Mouse (Mus musculus): Measurements from ENCODE around the gene Klhl31.
A peak's percentile ranks its signal among the peaks of the same experiment; 100 is the strongest.

Klhl31 gene

GRCm38 (mm10) chr9:77624171-77624570, 12.1 kb upstream of the Klhl31 start:
- DNase-seq = no peak

GRCm38 (mm10) chr9:77628676-77629075, 7.6 kb upstream of the Klhl31 start:
- no peak for DNase-seq

GRCm38 (mm10) chr9:77629708-77630107, 6.6 kb upstream of the Klhl31 start:
- no peak for DNase-seq

- no peak for DNase-seq
Observed at GRCm38 (mm10) chr9:77630764-77631163, 5.5 kb upstream of the Klhl31 start.

- DNase-seq = no peak
Observed at GRCm38 (mm10) chr9:77632432-77632831, 3.9 kb upstream of the Klhl31 start.

- DNase-seq = no peak
Observed at GRCm38 (mm10) chr9:77636003-77636402, 297 bp upstream of the Klhl31 start.

GRCm38 (mm10) chr9:77637357-77637756, 1.1 kb downstream of the Klhl31 start:
- DNase-seq = no peak

GRCm38 (mm10) chr9:77645176-77645575, 8.9 kb downstream of the Klhl31 start:
- DNase-seq = no peak

GRCm38 (mm10) chr9:77651847-77652246, 15.5 kb downstream of the Klhl31 start:
- DNase-seq = no peak

GRCm38 (mm10) chr9:77653907-77654306, 17.6 kb downstream of the Klhl31 start:
- no peak for DNase-seq

- DNase-seq = peak; percentile 26 to 28
Observed at GRCm38 (mm10) chr9:77655181-77655934, 19.1 kb downstream of the Klhl31 start.

- peak; percentile 38 to 44 for DNase-seq
Observed at GRCm38 (mm10) chr9:77655935-77656288, 19.6 kb downstream of the Klhl31 start.

GRCm38 (mm10) chr9:77662917-77663316, 26.6 kb downstream of the Klhl31 start:
- no peak for DNase-seq

- no peak for DNase-seq
Observed at GRCm38 (mm10) chr9:77670095-77670494, 33.8 kb downstream of the Klhl31 start.

- no peak for DNase-seq
Observed at GRCm38 (mm10) chr9:77671004-77671403, 34.7 kb downstream of the Klhl31 start.

GRCm38 (mm10) chr9:77673218-77673617, 36.9 kb downstream of the Klhl31 start:
- no peak for DNase-seq

- DNase-seq = no peak
Observed at GRCm38 (mm10) chr9:77673986-77674385, 37.7 kb downstream of the Klhl31 start.

GRCm38 (mm10) chr9:77684938-77685337, 48.6 kb downstream of the Klhl31 start:
- no peak for DNase-seq

GRCm38 (mm10) chr9:77685825-77686500, 49.7 kb downstream of the Klhl31 start:
- DNase-seq = no peak

- no peak for DNase-seq
Observed at GRCm38 (mm10) chr9:77692707-77693106, 56.4 kb downstream of the Klhl31 start.

GRCm38 (mm10) chr9:77693405-77693804, 57.1 kb downstream of the Klhl31 start:
- DNase-seq = no peak

- no peak for DNase-seq
Observed at GRCm38 (mm10) chr9:77695586-77695985, 59.3 kb downstream of the Klhl31 start.

GRCm38 (mm10) chr9:77703476-77703875, 67.2 kb downstream of the Klhl31 start:
- DNase-seq = no peak

- no peak for DNase-seq
Observed at GRCm38 (mm10) chr9:77704108-77704507, 67.8 kb downstream of the Klhl31 start.

- no peak for DNase-seq
Observed at GRCm38 (mm10) chr9:77706515-77706914, 70.2 kb downstream of the Klhl31 start.

All from cerebellum, postnatal 36 days (tissue).